Mouse (Mus musculus): ENCODE results near the gene Rnd3. TPM values are rescaled to one million over a fixed set of nuclear protein-coding genes. Genes with fewer than 3 reads are reported as not detected.

Rnd3 gene
- total and polyA plus RNA-seq, 3 experiments, result not detected

DNA sequence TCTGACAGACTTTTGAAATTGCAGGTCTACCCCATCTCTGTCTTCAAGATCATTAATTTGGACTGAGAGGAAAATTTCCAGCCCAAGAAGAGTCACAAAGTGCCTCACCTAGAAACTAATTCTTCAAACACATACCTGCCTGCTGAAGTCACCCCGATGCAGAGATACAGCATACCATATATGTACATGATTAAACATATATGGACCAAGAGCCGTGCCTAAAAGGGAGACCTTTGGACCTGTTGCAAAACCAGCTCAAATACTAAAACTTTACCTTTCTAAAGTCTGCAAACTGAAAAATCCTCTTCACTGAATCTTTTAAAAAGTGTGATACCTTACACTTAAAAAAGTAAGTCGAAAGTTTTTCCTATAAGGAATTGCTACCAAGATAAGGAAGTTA lies 7.6 kb downstream of the Rnd3 start:
- TF ChIP-seq NELFE (IDR thresholded peaks at IDR 0.05; ENCODE audit: low read depth, low read length) (no peak), MAX (IDR thresholded peaks at IDR 0.05; ENCODE audit: low read length) (no peak), EP300 (IDR thresholded peaks at IDR 0.05; ENCODE audit: low read depth in 1 of 2, low read length in 2 of 2) (no peak), MYC (IDR thresholded peaks at IDR 0.05; ENCODE audit: low read depth, low read length) (no peak), TAL1 (IDR thresholded peaks at IDR 0.05; ENCODE audit: low read length) (no peak), ZMIZ1 (IDR thresholded peaks at IDR 0.05; ENCODE audit: low read depth, low read length) (no peak), CTCF (IDR thresholded peaks at IDR 0.05 in 2 of 3, conservative IDR thresholded peaks at IDR 0.05 in 1 of 3; ENCODE audit: control insufficient read depth in 1 of 3, insufficient read depth in 1 of 3, low read depth in 2 of 3, low read length in 3 of 3, poor library complexity in 1 of 3, severe bottlenecking in 1 of 3) (no peak), POLR2AphosphoS2 (IDR thresholded peaks at IDR 0.05; ENCODE audit: low read length) (no peak), E2F4 (IDR thresholded peaks at IDR 0.05; ENCODE audit: borderline replicate concordance, low read depth, low read length) (no peak), POLR2A (IDR thresholded peaks at IDR 0.05; ENCODE audit: control insufficient read depth in 1 of 2, insufficient read depth in 1 of 2, low read depth in 1 of 2, low read length in 2 of 2, poor library complexity in 1 of 2) (no peak), ETS1 (IDR thresholded peaks at IDR 0.05; ENCODE audit: low read depth, low read length) (no peak), GABPA (IDR thresholded peaks at IDR 0.05; ENCODE audit: low read depth, low read length) (no peak), ZKSCAN1 (IDR thresholded peaks at IDR 0.05; ENCODE audit: low read depth, low read length) (no peak), MEF2A (IDR thresholded peaks at IDR 0.05; ENCODE audit: extremely low read depth, insufficient replicate concordance, low read depth, low read length, poor library complexity, severe bottlenecking) (no peak), UBTF (IDR thresholded peaks at IDR 0.05; ENCODE audit: borderline replicate concordance, insufficient read depth, low read depth, low read length) (no peak)
- H3K27me3 ChIP-seq (ENCODE audit: control insufficient read depth in 1 of 2, insufficient read depth in 2 of 2, low read length in 2 of 2), result no peaks in the 10 kb centered on the region
- no peak overlapping the region for H3K4me3 ChIP-seq (ENCODE audit: control insufficient read depth in 1 of 2, insufficient read depth in 1 of 2, low read depth in 2 of 2, low read length in 2 of 2)
- H3K36me3 ChIP-seq (ENCODE audit: control insufficient read depth in 1 of 2, insufficient read depth in 2 of 2, low read length in 2 of 2), result no peaks in the 10 kb centered on the region
- no peaks in the 10 kb centered on the region for H3K9me3 ChIP-seq (replicated peaks; ENCODE audit: insufficient read depth, low read length)
- DNase-seq (ENCODE audit: low read depth, low spot score), result no peak
- H3K9ac ChIP-seq (ENCODE audit: control insufficient read depth, low read depth, low read length, poor library complexity, severe bottlenecking), result no peak overlapping the region
- no peaks in the 10 kb centered on the region for H3K4me1 ChIP-seq (ENCODE audit: control insufficient read depth in 1 of 2, insufficient read depth in 2 of 2, low read length in 2 of 2)
- no peak overlapping the region for H3K27ac ChIP-seq (ENCODE audit: control insufficient read depth, low read depth, low read length)
- no peaks in the 10 kb centered on the region for H3K79me2 ChIP-seq (ENCODE audit: control insufficient read depth, insufficient read depth, low read length, poor library complexity)

DNA sequence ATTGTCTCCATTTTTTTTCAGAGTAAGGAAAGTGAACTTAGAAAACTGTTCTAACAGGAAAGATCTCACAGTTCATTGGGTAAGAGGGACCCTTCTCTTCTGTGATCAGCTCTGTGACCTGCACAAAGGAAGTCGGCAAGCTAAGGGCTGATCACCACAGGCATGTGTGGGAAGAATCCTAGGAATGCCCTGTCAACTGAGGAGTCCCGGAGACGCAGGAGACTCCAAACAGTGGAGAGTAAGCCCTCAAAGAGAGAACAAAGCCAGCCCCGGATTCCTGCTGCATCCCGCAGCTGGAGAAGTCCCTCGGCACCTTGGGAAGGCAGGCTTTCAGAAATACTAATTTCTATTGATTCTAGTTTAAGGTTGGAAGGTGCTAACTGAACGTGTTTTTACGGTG lies 8.4 kb downstream of the Rnd3 start:
- H3K27ac ChIP-seq (ENCODE audit: control insufficient read depth, low read depth, low read length), result no peak overlapping the region
- no peaks in the 10 kb centered on the region for H3K27me3 ChIP-seq (ENCODE audit: control insufficient read depth in 1 of 2, insufficient read depth in 2 of 2, low read length in 2 of 2)
- no peaks in the 10 kb centered on the region for H3K36me3 ChIP-seq (ENCODE audit: control insufficient read depth in 1 of 2, insufficient read depth in 2 of 2, low read length in 2 of 2)
- no peak overlapping the region for H3K4me3 ChIP-seq (ENCODE audit: control insufficient read depth in 1 of 2, insufficient read depth in 1 of 2, low read depth in 2 of 2, low read length in 2 of 2)
- TF ChIP-seq SMC3 (IDR thresholded peaks at IDR 0.05; ENCODE audit: low read depth, low read length) (no peak), POLR2A (IDR thresholded peaks at IDR 0.05; ENCODE audit: control insufficient read depth in 1 of 2, insufficient read depth in 1 of 2, low read depth in 1 of 2, low read length in 2 of 2, poor library complexity in 1 of 2) (no peak), CTCF (IDR thresholded peaks at IDR 0.05 in 2 of 3, conservative IDR thresholded peaks at IDR 0.05 in 1 of 3; ENCODE audit: control insufficient read depth in 1 of 3, insufficient read depth in 1 of 3, low read depth in 2 of 3, low read length in 3 of 3, poor library complexity in 1 of 3, severe bottlenecking in 1 of 3) (no peak), MXI1 (IDR thresholded peaks at IDR 0.05; ENCODE audit: low read depth, low read length) (no peak), KAT2A (conservative IDR thresholded peaks at IDR 0.05; ENCODE audit: low read depth, low read length) (no peak)
- DNase-seq (ENCODE audit: low read depth, low spot score), result no peak
- H3K9ac ChIP-seq (ENCODE audit: control insufficient read depth, low read depth, low read length, poor library complexity, severe bottlenecking), result no peak overlapping the region
- H3K79me2 ChIP-seq (ENCODE audit: control insufficient read depth, insufficient read depth, low read length, poor library complexity), result no peaks in the 10 kb centered on the region
- no peaks in the 10 kb centered on the region for H3K9me3 ChIP-seq (replicated peaks; ENCODE audit: insufficient read depth, low read length)
- H3K4me1 ChIP-seq (ENCODE audit: control insufficient read depth in 1 of 2, insufficient read depth in 2 of 2, low read length in 2 of 2), result no peaks in the 10 kb centered on the region
